Mouse (Mus musculus) ES-E14 (cell line): ENCODE data around the gene Blm.

Source experiments
- CHD2 ChIP-seq: IDR thresholded peaks from 2 replicates; pipeline ENCODE4 v1.6.1; 2014; ENCODE audit warnings: mild to moderate bottlenecking, low read depth, low read length, inconsistent platforms
- HCFC1 ChIP-seq: IDR thresholded peaks from 2 replicates; pipeline ENCODE4 v1.6.1; 2012; ENCODE audit warnings: low read length, inconsistent platforms, borderline replicate concordance; ENCODE audit not compliant: insufficient read depth
- MAFK ChIP-seq: IDR thresholded peaks from 2 replicates; pipeline ENCODE4 v1.6.1; 2014; ENCODE audit warnings: mild to moderate bottlenecking, low read depth, low read length, inconsistent platforms; ENCODE audit not compliant: insufficient read depth
- ZNF384 ChIP-seq: IDR thresholded peaks from 2 replicates; pipeline ENCODE4 v1.6.1; 2012; ENCODE audit warnings: low read depth, low read length, inconsistent platforms

DNA sequence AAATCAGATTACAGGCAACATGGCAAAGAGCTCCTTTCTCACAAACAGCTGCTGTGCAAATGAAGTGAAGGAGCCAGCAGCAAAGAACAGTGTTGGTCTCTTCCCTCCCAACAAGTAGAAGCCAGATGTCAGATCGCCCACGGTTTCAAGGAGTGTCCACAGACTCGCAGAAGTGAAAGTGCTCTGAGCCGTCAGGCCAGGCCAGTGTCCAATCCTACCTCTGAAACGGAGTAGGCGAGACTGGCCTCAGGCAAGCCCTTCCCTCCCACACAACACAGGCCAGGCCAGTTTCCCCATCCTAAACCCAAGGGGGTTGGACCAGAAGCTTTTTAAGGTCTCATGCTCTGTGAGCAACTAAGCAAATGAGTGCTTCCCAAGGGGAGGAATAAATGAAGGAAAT lies 77.7 kb downstream of the Blm start:
- no peak for TF ChIP-seq HCFC1
- no peak for TF ChIP-seq CHD2
- TF ChIP-seq ZNF384: no peak
- TF ChIP-seq MAFK: no peak
